Mouse (Mus musculus): ENCODE results near the gene Fez2. TPM values are rescaled to one million over a fixed set of nuclear protein-coding genes. Genes with fewer than 3 reads are reported as not detected.

Gene Fez2
- polyA plus RNA-seq, 1 experiment from 2014 or later: 17.3 TPM

DNA sequence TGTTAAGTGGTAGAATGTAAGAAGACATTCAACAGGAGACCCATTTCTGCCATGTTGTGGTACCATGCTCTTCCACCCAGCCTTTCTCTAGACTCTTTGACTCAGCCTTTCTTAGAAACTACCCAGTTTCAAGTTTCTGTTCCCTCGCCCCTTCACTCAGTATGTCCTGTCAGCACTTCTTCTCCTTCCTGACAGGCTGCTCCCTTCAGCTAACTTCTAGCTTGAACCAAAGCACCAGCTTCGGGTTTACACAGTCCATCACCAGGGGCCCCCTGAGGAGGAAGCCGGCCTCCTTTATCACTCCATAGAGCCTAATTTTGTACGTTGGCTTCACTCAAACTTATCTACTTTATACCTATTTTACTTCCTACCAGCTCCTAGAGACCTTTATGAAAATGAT lies 1.3 kb upstream of the Fez2 start:
- no peaks in the 10 kb centered on the region for H3K27me3 ChIP-seq (ENCODE audit: insufficient read depth, low read length)
- H3K27ac ChIP-seq (ENCODE audit: low read depth): no peak overlapping the region
- WGBS (ENCODE audit: insufficient replicate concordance): 45% methylated on average over 4 of the region's 4 CpGs
- no peak for DNase-seq
- ATAC-seq: no peak
- H3K9ac ChIP-seq (replicated peaks): no peak overlapping the region
- no peak overlapping the region for H3K4me2 ChIP-seq (ENCODE audit: low read depth, low read length)
- H3K36me3 ChIP-seq (replicated peaks; ENCODE audit: insufficient read depth, low read length): no peaks in the 10 kb centered on the region
- H3K4me1 ChIP-seq (ENCODE audit: insufficient read depth): peaks cover 21% of the 10 kb centered on the region
- no peak overlapping the region for H3K4me3 ChIP-seq (ENCODE audit: low read depth, low read length)
- no peaks in the 10 kb centered on the region for H3K9me3 ChIP-seq (ENCODE audit: low read length)
- TF ChIP-seq EP300 (IDR thresholded peaks at IDR 0.05; ENCODE audit: low read depth): no peak
- TF ChIP-seq CTCF (IDR thresholded peaks at IDR 0.05; ENCODE audit: low read depth): no peak

DNA sequence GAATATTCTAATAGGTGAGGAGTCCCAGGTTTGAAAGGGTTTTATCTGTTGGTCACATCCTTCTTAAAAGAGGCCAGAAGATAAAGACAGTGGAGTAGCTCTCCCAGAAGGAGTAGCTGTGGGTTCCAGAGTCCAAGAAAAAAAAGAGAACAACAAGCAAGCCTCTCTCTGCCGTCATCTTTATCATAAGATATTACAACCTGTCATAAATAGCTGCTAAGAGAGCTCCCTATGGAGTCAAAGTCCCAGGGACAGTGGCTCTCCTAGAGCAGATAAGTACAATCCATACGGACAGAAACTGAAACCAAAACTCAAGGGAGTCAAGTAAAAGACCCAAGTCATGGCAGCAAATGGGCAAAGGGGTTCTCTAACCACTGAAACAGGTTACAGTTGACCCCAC lies 2.7 kb downstream of the Fez2 start:
- H3K4me2 ChIP-seq (ENCODE audit: low read depth, low read length): peak overlapping the region; percentile 86
- DNase-seq (no peak), ATAC-seq (no peak)
- no peak overlapping the region for H3K4me3 ChIP-seq (ENCODE audit: low read depth, low read length)
- H3K9ac ChIP-seq (replicated peaks): no peak overlapping the region
- H3K36me3 ChIP-seq (replicated peaks; ENCODE audit: insufficient read depth, low read length): peaks cover 9% of the 10 kb centered on the region
- H3K9me3 ChIP-seq (ENCODE audit: low read length): no peaks in the 10 kb centered on the region
- TF ChIP-seq EP300 (IDR thresholded peaks at IDR 0.05; ENCODE audit: low read depth) (no peak), CTCF (IDR thresholded peaks at IDR 0.05; ENCODE audit: low read depth) (no peak)
- no peak overlapping the region; the same call in 1 of the 2 replicates for H3K27ac ChIP-seq (ENCODE audit: low read depth)
- H3K4me1 ChIP-seq (ENCODE audit: insufficient read depth): peaks cover 21% of the 10 kb centered on the region
- H3K27me3 ChIP-seq (ENCODE audit: insufficient read depth, low read length): no peaks in the 10 kb centered on the region
- 61% methylated on average over 2 of the region's 2 CpGs for WGBS (ENCODE audit: insufficient replicate concordance)

DNA sequence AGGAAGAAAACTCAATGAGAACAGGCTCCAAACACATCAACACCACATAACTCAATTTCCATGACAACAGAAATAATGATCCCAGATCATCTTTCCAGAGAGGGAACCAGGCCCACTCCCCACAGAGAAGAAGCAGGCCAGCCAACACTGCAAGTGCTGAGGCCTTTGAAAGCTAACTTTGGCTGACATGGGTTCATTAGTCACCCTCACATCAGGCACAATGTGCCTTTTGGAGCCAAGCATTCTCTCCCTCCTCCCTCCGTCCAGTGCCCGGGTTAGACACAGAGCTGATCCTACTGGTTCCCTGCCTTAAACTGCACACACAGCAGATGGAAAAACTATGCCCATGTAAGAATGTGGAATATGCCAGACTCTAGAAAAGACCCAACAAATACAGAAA lies 8.1 kb downstream of the Fez2 start:
- Histone ChIP-seq H3K27ac (ENCODE audit: low read depth) (no peak overlapping the region), H3K4me2 (ENCODE audit: low read depth, low read length) (no peak overlapping the region), H3K9ac (replicated peaks) (no peak overlapping the region), H3K36me3 (replicated peaks; ENCODE audit: insufficient read depth, low read length) (peaks cover 14% of the 10 kb centered on the region), H3K9me3 (ENCODE audit: low read length) (no peaks in the 10 kb centered on the region), H3K4me1 (ENCODE audit: insufficient read depth) (peaks cover 7% of the 10 kb centered on the region), H3K27me3 (ENCODE audit: insufficient read depth, low read length) (no peaks in the 10 kb centered on the region), H3K4me3 (ENCODE audit: low read depth, low read length) (no peak overlapping the region)
- no peak for DNase-seq
- no peak for TF ChIP-seq EP300 (IDR thresholded peaks at IDR 0.05; ENCODE audit: low read depth)
- no peak for TF ChIP-seq CTCF (IDR thresholded peaks at IDR 0.05; ENCODE audit: low read depth)
- 83% methylated on average over 2 of the region's 2 CpGs for WGBS (ENCODE audit: insufficient replicate concordance)
- ATAC-seq: no peak

DNA sequence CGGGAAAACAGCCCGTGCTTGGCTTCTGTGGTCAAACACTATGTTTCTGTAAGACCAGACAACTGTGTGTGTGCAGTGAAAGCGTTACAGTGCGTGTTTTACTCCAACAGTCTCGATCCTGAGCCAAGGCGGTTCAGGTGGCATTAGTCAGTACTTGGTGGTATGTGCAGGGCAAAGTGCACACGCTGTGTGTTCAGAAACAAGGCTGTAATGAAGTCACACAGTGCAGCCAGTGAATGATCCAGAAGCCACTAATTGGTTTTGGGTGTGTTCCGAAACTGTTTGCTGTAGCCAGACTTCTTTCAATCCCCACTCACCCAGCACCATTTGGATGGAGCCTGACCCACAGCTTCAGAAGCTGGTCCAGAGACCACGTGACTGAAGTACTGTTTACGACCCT lies 9.6 kb downstream of the Fez2 start:
- H3K4me3 ChIP-seq (ENCODE audit: low read depth, low read length): no peak overlapping the region
- peaks cover 7% of the 10 kb centered on the region; the same call in 1 of the 2 replicates for H3K4me1 ChIP-seq (ENCODE audit: insufficient read depth)
- ATAC-seq (peak; percentile 46; the same call in 1 of the 2 replicates), DNase-seq (no peak)
- no peak overlapping the region for H3K4me2 ChIP-seq (ENCODE audit: low read depth, low read length)
- H3K9me3 ChIP-seq (ENCODE audit: low read length): no peaks in the 10 kb centered on the region
- H3K27ac ChIP-seq (ENCODE audit: low read depth): 0 out of 2 replicates have a peak overlapping the region, but pooled peaks have one; percentile 12
- no peak overlapping the region for H3K9ac ChIP-seq (replicated peaks)
- 79% methylated on average over 10 of the region's 10 CpGs for WGBS (ENCODE audit: insufficient replicate concordance)
- TF ChIP-seq CTCF (IDR thresholded peaks at IDR 0.05; ENCODE audit: low read depth): no peak
- TF ChIP-seq EP300 (IDR thresholded peaks at IDR 0.05; ENCODE audit: low read depth): no peak
- peaks cover 16% of the 10 kb centered on the region for H3K36me3 ChIP-seq (replicated peaks; ENCODE audit: insufficient read depth, low read length)
- no peaks in the 10 kb centered on the region for H3K27me3 ChIP-seq (ENCODE audit: insufficient read depth, low read length)

DNA sequence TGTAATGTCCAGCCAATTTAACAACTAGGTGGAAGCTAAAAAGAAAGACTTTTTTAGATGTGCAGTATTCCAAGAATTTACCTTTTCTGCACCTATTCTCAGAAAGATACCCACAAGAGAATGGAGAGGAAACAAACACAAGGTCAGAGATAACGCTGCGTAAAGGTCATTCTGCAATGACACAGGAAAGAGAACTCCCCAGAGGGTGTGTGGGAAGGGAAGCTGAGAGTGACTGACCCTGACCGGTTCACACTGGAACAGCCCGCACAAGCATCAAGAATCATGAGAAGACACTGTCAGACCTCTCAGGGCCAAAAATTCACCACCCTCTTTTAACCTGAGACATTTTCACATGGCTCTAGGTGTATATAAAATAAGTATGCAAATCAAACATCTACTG lies 10.4 kb downstream of the Fez2 start:
- DNase-seq: no peak
- no peak overlapping the region for H3K4me3 ChIP-seq (ENCODE audit: low read depth, low read length)
- H3K4me1 ChIP-seq (ENCODE audit: insufficient read depth): peaks cover 7% of the 10 kb centered on the region; the same call in 1 of the 2 replicates
- H3K4me2 ChIP-seq (ENCODE audit: low read depth, low read length): no peak overlapping the region
- H3K9me3 ChIP-seq (ENCODE audit: low read length): no peaks in the 10 kb centered on the region
- H3K27me3 ChIP-seq (ENCODE audit: insufficient read depth, low read length): no peaks in the 10 kb centered on the region
- TF ChIP-seq CTCF (IDR thresholded peaks at IDR 0.05; ENCODE audit: low read depth) (no peak), EP300 (IDR thresholded peaks at IDR 0.05; ENCODE audit: low read depth) (no peak; the same call in 1 of the 2 replicates)
- H3K36me3 ChIP-seq (replicated peaks; ENCODE audit: insufficient read depth, low read length): peaks cover 15% of the 10 kb centered on the region
- WGBS (ENCODE audit: insufficient replicate concordance): 45% methylated on average over 4 of the region's 4 CpGs
- H3K27ac ChIP-seq (ENCODE audit: low read depth): no peak overlapping the region
- H3K9ac ChIP-seq (replicated peaks): no peak overlapping the region
- ATAC-seq: peak; percentile 76

DNA sequence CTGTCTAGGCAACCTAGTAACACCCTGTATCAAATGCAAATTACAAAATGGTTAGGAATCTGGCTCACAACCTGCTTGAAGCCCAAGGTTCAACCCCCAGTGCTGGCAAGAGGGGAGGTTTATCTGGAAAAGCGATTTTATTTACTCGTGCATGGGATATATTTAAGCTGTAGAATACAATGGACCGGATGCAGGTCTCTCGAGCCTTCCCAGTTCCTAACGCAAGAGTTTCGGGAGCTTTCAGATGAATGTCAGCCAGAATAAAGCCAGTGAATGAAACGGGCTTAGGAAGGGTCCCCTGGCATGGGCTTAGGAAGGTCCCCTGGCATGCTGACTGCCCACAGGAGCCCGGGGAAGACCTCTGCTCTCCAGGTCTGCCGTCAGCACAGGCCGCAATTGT lies 11.1 kb downstream of the Fez2 start:
- Histone ChIP-seq H3K9ac (replicated peaks) (no peak overlapping the region), H3K27me3 (ENCODE audit: insufficient read depth, low read length) (no peaks in the 10 kb centered on the region), H3K9me3 (ENCODE audit: low read length) (no peaks in the 10 kb centered on the region), H3K36me3 (replicated peaks; ENCODE audit: insufficient read depth, low read length) (peaks cover 13% of the 10 kb centered on the region), H3K4me1 (ENCODE audit: insufficient read depth) (peaks cover 7% of the 10 kb centered on the region; the same call in 1 of the 2 replicates), H3K4me3 (ENCODE audit: low read depth, low read length) (no peak overlapping the region), H3K27ac (ENCODE audit: low read depth) (peak overlapping the region; percentile 70), H3K4me2 (ENCODE audit: low read depth, low read length) (no peak overlapping the region)
- TF ChIP-seq CTCF (IDR thresholded peaks at IDR 0.05; ENCODE audit: low read depth): no peak
- TF ChIP-seq EP300 (IDR thresholded peaks at IDR 0.05; ENCODE audit: low read depth): no peak
- no peak for ATAC-seq
- DNase-seq: no peak
- 81% methylated on average over 10 of the region's 10 CpGs for WGBS (ENCODE audit: insufficient replicate concordance)

DNA sequence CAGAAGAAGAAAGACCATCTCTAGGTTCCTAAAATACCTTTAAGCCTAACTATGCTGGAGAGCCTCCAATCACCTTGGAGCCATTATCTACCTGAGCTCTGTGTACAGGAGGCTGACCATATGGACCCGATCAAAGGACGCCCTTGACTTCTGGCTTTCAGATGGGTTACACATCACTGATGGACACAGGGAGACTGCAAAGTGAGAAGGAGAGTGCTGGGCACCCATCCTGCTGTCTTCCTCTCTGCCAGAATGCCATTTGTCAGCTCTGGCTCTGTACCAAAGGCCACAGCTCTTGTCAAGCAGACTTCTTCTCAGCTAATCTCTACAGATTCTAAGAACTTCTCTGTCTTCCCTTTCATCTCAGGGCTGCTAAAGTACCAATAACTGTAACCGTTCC lies 12.6 kb downstream of the Fez2 start:
- H3K27ac ChIP-seq (ENCODE audit: low read depth): no peak overlapping the region
- H3K4me3 ChIP-seq (ENCODE audit: low read depth, low read length): no peak overlapping the region
- H3K9ac ChIP-seq (replicated peaks): no peak overlapping the region
- peaks cover 18% of the 10 kb centered on the region for H3K4me1 ChIP-seq (ENCODE audit: insufficient read depth)
- no peaks in the 10 kb centered on the region for H3K27me3 ChIP-seq (ENCODE audit: insufficient read depth, low read length)
- TF ChIP-seq EP300 (IDR thresholded peaks at IDR 0.05; ENCODE audit: low read depth) (no peak), CTCF (IDR thresholded peaks at IDR 0.05; ENCODE audit: low read depth) (no peak)
- H3K36me3 ChIP-seq (replicated peaks; ENCODE audit: insufficient read depth, low read length): peaks cover 11% of the 10 kb centered on the region
- no peaks in the 10 kb centered on the region for H3K9me3 ChIP-seq (ENCODE audit: low read length)
- DNase-seq: no peak
- WGBS (ENCODE audit: insufficient replicate concordance): 64% methylated on average over 3 of the region's 3 CpGs
- ATAC-seq: no peak
- H3K4me2 ChIP-seq (ENCODE audit: low read depth, low read length): no peak overlapping the region

Measured in liver, postnatal 0 days (tissue).